Mouse (Mus musculus) gastrocnemius, postnatal 14 days (tissue): ENCODE results near the gene Meiob. TPM values are rescaled to one million over a fixed set of nuclear protein-coding genes. Genes with fewer than 3 reads are reported as not detected.

Experiments used
- DNase-seq: peaks from one replicate; pipeline ENCODE4 v3.0.0; 2021; ENCODE audit warnings: mixed read lengths
- intact Hi-C: fragments of 180-260 bp; cut with DNase I; formaldehyde crosslinking; loops from one replicate; pipeline ENCODE4 v1.15.1; 2025; ENCODE audit warnings: low total_unique reads
- total RNA-seq, 2 experiments: library from RNA; stranded (reverse); gene quantifications; 2 replicates each; pipeline ENCODE4 v1.2.3; 2021

The Meiob gene
- total RNA-seq, 2 experiments from 2014 or later = not detected

DNA sequence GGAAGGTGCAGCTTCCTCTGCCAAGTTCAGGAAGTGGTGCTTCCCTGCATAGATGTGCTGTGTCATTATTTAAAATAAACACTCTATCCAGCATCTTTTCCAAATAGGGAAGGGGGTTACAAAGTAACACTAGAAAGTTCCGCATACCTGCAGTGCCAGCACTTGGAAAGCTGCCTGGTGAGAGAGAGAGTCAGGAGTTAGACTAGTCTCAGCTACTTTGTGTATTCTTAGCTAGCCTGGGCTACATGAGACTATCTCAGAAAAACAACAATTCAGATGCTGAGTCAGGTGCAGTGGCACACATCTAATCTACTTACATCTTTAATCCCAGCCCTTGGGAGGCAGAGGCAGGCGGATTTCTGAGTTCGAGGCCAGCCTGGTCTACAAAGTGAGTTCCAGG, 57.7 kb downstream of the Meiob start:
- DNase-seq = no peak
- intact Hi-C loops = no loop called here

DNA sequence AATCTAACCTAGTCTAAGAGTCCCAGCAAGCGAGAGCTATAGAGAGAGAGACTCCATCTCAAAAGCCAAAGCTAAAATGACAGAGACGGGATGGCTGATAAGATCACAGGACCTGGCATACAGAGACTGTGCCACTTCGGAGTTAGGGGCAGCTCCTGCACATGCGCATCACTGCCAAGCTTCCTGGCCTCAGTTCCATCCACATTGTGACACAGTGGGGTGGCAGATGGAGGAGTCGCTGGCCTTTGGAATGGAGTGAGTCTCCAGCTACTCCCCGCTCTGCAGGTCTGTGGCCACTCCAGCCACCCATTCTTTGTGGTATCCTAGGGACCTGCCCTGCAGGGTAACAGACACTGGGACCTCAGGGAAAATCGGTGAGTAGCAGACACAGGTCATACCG, 61.7 kb downstream of the Meiob start, which contains the start of gene Igfals:
TSS of gene Igfals (plus strand) at position 222 of the 400 bp plus-strand sequence.
- DNase-seq = peak; percentile 1
- intact Hi-C loops = no loop called here

DNA sequence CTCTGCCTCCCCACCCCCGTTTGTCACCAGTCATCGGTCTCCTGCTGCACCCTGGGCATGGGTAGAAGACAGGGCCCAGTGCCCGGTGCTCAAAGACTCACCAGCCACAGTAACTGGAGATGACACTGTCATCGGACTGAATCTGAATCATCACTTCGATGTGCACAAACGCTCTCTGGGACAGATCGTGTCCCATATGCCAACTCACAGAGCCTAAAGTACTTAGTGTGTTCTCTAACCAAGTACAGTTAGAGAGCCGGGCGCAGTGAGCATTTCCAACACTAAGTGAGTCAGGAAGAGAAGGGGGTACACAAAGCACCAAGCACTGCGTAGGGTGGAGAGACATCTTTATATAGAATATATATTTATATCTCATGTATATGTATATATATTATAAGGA, 63.8 kb downstream of the Meiob start:
- intact Hi-C loops = no loop called here
- DNase-seq = no peak

DNA sequence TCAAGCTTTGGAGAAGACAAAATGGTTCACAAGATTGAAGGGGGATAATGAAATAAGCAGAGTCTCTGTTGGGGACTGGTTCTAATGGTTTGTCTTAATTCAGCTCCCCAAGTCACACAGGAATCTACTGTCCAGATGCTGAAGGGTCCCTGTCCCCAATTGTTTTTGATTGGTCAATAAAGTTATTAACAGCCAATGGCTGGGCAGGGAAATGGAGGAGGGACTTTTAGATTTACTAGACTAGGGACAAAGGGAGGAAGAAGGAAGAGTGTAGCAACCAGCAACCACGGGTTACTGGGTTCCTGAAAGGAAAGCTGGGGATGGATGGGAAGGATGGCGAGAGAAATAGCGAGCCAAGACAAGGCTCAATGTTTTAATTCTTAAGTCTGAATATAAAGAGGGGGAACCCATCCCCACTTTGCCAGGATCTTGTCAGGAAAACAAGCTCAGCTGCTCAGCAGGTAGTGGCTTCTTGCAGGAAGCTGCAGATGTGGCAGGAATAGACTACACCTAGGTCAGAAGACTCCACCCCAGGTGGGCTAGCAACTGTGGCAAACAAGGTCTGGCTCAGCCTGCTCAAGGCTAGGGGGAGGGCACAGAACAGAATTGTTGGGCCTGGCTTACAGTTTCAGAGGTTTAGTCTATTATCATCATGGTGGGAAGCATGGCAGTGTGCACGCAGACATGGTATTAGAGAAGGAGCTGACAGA, 69.8 kb downstream of the Meiob start:
- no peak for DNase-seq
- intact Hi-C loops = no loop called here

DNA sequence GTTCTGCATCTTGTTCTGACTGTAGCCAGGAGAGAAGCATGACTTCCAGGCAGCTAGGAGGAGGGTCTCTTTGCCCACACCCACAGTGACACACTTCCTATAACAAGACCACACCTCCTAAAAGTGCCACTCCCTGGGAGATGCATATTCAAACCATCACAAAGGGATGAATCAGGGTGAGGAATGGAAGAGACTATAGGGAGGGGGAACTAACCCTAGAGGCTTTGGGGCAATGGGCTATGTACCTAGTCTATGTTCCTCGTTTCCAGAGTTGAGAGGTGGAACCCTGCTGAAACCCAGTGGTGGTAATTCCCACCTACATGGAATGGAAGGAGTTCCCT, 70.3 kb downstream of the Meiob start:
- no peak for DNase-seq
- intact Hi-C loops = no loop called here

DNA sequence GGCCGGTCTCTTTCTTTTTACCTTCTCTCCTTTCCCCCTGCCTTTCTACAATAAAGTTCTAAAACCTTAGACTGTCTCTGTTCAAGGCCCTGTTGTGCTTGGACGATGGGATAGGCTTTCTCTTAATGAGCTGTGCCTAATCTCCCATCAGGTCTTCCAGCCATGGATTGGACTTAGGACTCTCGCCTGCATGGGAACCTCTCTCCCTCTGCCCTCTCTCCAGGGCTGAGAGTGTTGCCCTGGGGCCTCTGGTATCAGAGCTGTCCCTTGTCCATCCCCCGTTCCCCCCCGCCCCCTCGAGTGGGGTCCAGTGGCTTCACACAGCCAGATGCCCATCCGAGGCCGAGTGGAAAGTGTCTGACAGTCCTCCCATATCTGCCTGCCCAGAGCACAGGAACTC, 70.9 kb downstream of the Meiob start:
- intact Hi-C loops = no loop called here
- no peak for DNase-seq

DNA sequence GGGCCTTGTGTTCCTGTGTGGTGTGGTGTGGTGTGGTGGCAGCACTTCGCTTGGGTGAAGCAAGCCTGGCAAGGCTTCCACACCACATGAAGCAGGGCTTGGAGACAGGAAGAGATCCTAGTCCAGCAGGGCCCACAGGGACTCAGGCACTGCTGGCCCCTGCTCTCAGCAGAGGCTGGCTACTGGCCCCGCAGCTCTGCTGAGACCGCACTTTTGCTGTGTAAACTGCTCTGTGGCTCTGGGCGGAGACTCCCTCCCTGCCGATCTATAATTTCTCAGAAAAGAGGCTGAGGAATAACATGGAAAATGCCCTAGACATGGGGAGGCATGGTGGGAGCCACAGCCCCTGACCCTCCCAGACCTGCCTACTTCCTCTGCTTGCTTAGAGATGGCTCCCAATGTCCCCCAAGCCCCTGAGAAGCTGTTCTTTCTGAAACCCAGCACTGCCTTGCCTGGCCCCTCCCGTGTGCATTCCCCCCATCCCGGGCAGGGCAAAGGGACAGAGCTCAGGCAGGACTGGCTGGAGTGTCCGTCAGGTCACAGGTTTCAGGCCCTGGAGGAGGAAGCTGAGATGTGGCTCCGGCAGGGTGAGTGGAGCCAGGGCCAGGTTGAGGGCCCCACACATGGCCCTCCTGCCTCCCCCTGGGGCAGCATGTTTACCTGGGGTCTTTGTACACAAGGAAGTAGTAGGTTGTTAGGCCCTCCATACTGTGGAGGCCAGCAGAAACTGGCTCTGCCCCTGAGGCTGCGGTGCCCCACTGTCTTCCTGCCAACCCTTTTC, 73.4 kb downstream of the Meiob start:
- DNase-seq = peak; percentile 65
- intact Hi-C loops = no loop called here

DNA sequence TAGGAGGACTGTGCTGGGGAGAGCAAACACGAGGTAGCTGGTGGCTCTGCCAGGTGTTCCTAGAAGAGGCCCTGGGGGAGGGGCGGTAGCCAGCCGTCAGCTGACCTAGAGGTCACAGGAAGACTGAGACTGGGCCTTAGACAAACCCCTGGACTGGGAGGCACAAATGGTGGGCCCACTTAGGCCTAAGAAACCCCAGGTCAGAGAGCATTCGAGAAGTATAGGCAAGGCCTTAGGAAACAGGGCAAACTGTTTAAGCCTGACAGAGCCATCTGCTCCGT, 74.0 kb downstream of the Meiob start:
- peak; percentile 74 for DNase-seq

DNA sequence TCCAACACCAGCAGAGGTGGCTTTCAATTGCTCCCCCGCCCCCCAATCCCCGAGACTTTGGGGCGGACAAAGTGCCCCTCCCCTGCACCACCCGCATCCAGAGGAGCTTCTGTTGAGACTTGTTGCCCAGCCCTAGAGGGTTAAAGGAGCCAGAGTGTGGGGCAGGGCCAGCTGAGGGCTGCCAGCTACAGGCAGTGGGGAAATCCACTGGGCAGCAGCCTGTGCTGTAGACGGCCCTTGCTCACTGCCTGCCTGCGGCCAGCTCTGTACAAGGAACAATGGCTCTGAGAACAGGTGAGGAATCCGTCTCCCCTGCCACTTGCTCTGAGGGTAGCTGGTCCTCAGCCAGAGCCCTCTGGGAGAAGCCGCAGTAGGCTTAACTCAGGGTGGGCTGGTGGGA, 74.4 kb downstream of the Meiob start:
- intact Hi-C loops = no loop called here
- DNase-seq = no peak

More for the DNA sequence above, 74.0 kb downstream of the Meiob start:
- intact Hi-C loops = no loop called here

DNA sequence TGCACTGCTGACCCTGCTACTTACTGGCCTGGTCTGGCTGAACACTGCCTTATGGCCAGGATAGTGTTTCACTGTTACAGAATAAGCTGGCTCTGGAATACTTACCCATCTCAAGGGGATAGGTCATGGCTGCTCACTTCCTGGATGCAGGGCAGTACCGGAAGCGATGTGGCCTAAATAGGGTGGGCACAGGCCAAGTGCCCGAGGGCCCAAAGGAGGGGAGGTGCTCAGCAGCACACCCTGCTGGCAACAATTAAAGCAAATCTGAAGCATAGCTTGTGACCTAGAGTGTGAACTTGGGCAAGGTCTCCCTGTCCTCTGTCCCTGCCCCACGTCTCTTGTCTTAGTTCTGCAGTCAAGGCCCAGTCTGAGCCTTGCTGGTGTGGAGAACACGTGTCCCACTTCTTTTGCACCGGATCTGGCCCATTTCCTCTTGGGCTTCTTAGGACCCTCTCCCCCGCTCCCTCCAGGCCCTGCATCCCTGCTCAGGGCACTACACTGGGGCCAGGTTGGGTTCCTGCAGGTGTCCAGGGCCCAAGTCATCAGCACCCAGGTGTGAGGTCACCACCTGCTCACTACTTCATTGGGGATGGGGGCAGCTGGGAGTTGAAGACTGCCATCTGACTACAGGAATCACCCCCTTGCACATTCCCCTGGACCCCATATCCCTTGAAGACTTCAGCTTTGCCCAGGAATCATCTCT, 77.8 kb downstream of the Meiob start:
- intact Hi-C loops = loop anchor here (5.0 kb wide), 1 partner anchor 140 kb away; no protein-coding TSS in a partner anchor
- peak; percentile 50 for DNase-seq

DNA sequence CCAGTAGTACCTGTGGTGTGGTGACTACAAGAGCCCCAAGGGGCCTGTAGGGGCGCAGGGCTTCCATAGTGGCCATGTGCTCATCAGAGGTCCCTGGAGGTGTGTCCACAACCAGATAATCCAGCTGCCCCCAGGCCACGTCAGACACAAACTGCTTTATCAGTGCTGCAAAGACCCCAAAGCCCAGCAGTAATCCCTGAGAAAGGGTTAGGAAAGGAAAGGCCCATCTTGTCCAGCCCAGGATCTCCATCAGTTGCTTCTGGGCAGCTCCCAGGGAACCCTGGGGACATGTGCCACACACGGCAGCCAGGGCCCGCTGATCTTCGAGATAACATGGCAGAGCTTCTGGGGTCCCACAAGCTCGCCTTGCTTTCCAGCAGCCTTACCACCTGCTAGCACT, 80.3 kb downstream of the Meiob start:
- DNase-seq = no peak
- intact Hi-C loops = loop anchor here (5.0 kb wide), 1 partner anchor 142 kb away; no protein-coding TSS in a partner anchor

DNA sequence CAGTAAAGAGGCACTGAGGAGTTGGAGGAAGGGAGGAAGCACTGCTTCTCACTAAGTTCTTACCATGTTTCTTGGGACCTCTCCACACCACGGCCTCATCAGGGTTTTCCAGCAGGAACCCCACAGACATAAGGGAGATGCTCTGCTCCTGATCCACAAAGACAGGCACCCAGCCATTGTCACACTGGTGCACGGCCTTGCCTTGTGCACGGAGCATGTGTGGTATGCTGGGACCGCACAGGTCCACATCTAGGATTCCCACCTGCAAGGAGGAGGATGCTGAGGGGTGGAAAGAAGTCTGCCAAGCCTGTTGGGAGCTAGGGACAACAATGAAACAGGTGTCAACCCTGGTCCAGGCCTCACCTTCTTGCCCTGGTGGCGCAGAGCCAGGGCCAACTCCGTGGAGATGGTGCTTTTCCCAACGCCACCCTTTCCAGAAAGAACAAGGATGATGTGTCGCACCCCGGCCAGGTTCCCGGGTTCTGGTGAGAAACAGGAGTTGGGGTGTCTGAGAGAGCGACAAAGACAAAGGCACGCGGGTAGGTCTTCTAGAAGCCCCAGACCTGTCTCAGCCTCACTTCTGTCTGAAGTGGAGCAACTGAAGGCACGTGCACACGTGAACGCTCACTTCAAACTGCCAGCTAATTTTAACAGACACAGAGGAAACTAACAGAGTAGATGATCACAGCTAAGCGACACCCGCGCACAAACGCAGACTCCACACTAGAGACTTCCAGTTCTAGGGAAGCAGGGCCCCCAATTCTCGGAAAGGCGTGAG, 81.5 kb downstream of the Meiob start:
- DNase-seq = no peak
- intact Hi-C loops = no loop called here

DNA sequence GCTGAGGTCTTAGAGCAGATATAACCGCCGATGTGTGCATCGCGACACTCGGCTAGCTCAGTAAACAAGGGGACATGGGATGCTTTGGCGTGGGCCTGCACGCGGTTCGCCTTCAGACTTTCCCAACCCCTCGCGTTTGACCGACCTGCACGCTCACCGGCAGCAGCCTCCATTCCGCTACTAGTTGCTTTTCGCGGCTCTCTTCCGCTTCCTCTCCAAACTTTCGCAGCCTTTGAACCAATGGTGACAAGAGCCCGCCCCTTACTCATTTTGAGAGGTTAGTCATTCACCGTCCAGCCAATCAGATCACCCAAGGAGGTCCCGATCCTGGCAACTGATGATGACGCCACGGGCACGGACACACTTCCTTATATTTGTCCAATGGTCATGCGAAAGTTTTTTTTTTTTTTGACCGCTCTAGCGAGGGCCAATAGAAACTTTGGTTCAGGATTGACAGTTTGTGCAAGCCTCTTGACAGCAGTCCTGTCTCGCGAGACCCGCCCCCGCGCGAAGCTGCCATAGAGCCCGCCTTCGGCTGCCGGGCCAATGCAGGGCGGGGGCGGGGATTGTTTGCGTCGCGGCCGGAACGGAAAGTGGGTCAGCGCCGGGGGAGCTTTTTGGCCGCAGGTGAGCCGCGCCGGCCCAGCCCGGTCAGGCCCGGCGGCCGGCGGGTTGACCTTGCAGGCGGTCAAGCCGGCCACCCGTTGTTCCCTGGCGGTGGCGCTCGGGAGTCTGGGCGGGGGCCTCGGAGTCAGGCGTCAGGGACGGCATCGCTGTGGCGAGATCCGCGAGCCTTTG, 82.2 kb downstream of the Meiob start, which contains the start of the genes Nubp2 and Spsb3:
TSS of gene Nubp2 (minus strand) at position 216 of the 798 bp plus-strand sequence.
TSS of gene Spsb3 (plus strand) at position 510 of the 798 bp plus-strand sequence.
- DNase-seq = peak; percentile 99
- intact Hi-C loops = no loop called here

DNA sequence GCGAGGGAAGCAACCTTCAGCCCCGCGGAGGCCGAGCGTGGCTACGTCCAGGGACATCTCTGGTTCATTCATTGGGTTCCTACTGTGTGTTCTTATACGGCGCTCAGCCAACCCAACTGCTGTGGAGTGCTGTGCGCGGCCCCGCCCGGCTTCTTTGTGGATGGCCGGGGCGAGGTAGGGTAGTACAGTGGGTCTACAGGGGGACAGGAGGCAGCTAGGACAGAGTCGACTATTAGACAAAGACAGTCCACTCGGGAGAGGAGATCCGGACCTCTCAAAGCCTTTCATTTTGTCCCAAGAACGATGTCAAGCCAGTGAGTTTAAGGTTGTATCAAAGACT, 82.8 kb downstream of the Meiob start:
- intact Hi-C loops = no loop called here
- no peak for DNase-seq

DNA sequence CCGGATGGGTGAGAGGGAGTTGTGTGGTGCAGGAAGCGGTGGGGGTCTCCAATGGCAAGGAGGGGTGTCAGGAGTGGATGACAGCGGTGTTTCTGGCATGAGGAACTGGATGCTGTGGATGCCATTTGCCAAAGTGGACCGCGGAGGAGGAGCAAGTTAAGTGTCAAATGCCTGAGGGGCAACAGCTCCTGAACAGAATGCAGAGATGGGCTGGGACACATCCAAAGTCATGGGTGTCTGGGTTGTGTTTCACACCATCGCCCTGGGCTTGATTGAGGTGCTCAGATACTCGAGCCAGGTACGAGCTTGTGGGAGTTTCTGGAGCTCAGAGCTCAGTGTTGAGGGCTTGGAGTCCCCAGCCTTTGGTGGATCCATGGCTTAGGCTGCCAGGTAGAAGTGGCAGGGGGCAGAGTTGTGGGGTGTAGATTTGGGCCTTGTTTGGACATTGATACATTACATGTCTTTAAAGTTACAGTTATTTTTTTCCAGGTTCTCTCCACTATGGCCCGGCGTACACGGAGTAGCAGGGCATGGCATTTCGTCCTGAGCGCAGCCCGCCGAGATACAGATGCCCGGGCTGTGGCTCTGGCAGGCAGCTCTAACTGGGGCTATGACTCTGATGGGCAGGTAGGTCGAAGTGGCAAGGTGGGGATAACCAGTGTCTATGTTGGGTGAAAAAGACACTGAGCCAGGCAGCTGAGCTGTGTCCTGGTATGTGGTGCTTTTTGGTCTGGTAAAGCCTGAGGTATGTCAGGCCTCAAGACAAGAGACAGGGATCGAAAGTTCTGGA, 83.4 kb downstream of the Meiob start:
- DNase-seq = no peak
- intact Hi-C loops = no loop called here

DNA sequence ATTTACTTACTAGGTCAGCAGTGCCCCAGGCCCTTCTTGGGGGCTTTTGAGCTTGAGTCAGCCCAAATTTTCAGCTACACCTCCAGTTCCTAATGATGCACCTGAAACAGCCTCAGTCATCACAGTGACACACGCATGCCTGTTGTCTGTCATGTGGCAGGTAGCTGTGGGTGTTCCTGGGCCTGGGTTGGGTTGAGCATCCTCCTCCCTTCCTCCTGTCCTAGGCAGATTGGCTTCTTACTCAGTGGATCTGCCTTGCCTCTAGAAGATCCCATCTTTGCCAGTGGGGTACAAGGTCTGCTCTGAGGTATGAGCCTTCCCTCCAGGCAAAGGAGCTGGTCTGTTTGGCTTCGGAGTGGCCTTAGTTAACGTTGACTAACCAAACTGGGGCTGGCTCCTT, 84.8 kb downstream of the Meiob start:
- intact Hi-C loops = no loop called here
- DNase-seq = no peak
